Mouse (Mus musculus): Measurements from ENCODE around the gene Zfp644.
A peak's percentile ranks its signal among the peaks of the same experiment; 100 is the strongest.
"Not testable (repeated sequence)": the region's sequence is repeated elsewhere in the genome, so short reads cannot be mapped to it uniquely, and the experiment has no call there.

Zfp644 gene

DNA sequence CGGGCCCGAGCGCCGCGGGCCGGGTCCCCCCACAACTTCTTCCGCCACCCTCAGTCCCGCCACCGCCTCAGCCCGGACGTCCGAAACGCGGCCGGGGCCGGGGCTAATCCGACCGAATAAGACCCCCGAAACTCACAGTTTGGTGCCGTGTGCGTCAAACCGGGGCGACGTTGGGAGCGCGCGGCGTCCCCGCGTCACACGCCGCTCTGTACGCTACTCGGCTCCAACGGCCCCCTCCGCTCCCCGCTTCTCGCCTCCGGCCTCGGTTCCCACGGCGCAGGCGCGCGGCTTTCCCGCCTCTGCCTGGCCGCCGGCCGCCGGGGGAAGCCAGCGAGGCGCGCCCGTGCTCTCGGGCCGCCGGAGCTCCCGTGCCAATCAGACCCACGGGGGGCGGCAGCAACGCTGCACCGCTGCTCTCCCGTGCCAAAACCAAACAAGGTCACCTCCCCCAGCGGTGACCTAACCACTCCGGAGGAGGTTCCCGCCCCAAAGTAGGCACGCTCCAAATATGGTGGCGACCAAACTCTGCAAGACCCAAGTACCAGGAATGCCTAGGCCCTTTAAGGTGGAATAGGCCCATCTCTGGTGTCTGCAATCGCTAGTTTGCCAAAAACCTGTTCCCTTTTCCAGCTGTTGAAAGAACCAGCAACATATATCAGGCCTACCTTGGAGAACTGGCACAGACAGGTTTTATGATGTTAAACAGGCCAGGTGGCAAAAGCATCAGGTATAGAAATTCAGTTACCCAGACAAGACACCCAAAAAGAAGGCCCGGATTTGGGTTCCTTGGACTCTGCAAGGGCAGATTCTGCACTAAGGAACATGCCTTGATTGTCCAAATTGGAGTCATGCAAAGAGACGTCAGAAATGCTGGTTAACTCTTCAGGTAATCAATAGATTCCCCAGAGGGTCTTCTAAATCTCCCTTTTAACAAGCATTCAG, at the start of gene Zfp644:
TSS of gene Zfp644 (minus strand) at position 892 of the 942 bp plus-strand sequence.
- peak; percentile 82 for DNase-seq (ENCODE audit: low spot score)

DNA sequence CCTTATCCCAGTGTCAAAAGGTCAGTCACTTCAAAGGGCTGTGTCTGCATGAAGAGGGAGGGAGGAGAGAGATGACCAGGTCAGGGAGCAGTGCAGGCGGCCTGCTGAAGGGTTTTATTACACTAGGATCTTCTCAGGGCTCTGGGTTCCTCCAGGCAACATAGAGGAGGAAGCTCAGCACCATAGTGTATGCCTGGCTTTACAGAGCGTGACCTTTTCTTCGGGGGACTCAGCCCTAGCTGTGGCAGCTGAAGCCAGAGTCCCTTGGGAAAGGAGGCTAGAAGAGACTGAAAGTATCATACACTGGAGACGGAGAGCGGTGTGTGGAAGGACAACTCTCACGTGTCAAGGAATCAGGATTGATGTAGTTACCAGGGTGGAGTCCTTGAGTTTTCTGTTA, 42.6 kb upstream of the Zfp644 start:
- DNase-seq (ENCODE audit: low spot score) = no peak

DNA sequence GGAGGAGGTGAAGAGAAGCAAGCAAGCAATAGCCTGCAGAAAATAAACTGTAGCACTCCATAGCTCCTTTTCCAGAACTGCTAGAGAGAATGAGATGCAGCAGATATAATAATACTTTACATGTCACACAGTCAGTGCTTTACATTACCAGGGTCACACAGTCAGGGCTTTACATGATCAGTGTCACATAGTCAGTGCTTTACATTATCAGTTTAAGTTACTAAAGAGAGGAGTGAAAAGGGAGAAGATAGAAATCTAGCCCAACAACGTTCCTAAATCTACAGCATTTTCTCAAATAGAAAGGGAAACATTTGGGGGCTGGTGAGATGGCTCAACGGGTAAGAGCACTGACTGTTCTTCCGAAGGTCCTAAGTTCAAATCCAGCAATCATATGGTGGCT, 26.4 kb upstream of the Zfp644 start:
- DNase-seq (ENCODE audit: low spot score) = no peak

DNA sequence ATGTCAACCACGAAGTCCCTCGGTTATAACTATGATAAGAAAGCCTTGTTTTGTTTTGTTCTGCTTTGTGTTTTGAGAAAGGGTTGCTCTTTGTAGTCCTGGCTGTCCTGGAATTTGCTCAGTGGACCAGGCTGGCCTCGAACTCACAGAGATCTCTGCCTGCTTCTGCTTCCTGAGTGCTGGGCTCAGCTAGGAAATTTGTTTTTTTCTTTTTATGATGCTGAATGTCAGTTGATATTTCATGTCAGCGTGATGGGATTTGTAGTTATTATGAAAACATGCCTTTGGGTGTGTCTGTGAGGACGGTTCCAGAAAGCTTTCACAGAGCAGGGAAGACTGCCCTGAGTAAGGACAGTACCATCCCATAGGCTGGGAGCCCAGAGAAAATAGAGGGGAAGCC, 25.7 kb upstream of the Zfp644 start:
- no peak for DNase-seq (ENCODE audit: low spot score)

DNA sequence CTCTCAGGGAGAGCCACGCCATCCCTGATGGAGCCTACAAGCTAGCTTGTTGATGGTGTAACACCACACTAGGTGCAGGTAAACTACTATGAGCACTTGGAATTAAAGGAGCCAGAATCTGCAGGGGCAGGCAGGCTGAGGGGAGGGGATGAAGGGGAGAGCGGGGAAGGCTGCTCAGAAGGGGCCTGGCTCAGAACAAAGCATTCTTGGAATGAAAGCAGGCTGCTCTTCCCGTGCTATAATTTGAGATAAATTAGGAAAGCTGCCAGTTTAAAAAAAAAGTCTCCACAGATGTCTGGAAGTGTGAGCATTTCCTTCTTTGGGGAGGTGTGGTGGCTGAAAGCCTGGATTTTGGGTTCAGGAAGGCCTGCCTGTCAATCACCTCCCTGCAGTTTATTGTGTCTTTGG, 14.8 kb upstream of the Zfp644 start:
- no peak for DNase-seq (ENCODE audit: low spot score)

DNA sequence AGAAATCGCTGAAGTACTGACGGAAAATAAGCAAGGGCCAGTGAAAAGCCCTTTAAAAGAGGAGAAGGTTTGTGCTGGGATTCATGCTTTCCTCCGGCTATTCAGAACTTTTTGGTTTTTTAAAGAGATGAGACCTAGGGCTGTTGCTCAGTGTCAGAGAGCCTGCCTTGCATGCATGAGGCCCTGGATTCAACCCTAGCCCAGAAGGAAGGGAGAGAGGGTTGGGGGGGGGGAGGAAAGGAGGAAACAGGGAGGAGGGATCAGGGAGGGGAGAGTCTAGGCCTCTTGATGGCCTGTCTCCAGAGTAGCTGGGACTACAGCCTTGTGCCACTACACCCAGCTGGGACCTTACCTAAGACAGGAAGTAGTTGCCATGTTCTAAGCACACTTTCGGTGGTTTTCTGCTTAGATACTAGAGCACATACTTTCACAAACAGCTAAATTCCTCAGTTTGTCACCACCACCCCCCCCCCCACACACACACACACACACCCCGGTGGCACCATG, 14.2 kb upstream of the Zfp644 start:
- no peak for DNase-seq (ENCODE audit: low spot score)

DNA sequence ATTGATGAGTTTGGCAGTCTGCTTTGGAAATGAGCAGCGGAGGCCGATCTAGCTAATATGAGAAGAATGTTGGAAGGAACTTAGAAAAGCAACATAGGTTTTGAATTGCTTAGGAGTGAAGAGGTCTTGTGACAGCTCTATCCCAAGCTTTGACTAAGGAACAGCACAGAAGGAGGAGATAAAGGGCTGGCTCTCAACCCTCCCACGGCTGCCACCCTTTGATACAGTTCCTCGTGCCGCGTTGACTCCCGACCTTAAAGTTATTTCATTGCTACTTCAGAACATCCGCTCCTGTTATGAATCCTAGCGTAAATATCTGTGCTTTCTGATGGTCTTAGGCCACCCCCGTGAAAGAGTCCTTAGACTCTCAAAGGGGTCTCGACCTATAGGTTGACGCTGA, 13.5 kb upstream of the Zfp644 start:
- no peak for DNase-seq (ENCODE audit: low spot score)

DNA sequence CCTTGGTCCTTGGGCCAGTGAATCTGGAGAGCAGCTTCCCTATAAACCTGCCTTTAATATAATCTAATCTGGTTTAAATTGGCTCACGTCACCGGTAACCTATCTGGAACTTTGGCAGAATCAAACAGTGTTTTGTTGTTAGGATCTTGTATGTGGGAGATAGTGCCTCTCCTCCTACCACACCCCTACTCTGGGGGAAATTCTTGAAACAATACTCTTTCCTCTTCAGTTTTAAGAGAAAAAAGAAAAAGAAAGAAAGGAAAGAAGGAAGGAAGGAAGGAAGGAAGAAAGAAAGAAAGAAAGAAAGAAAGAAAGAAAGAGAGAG, 13.0 kb upstream of the Zfp644 start:
- no peak for DNase-seq (ENCODE audit: low spot score)

DNA sequence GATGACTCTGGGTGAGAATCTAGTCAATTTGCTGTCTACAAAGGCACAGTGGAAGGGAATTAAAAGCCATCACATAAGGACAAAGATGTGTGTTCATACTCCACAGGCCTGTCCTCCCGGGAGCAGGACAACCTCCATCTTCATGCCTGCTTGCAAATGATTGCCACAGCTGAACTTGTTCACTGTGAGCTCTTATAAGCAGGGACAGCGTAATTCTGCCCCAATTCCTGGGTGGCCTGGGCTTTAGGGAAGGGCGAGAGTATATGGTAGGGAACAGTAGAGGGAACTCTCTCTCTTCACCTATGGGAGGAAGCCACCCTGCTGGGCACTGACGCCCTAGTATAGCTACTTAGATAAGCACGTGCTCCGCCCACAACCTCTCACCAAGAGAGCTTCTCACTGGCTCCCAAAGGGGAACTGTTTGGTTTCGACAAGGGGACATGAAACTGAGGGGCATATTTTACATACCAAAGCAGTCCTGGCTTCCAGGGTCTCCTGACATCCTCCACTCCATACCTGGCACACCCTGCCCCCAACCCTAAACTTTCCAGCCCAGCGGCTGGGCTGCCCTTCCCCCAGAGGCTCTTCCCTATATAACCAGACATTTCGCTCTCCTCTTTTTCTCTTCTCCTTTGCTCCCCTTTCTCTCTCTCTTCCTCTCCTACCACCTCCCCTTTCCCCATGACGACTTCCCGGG, 12.4 kb upstream of the Zfp644 start:
- peak; percentile 24 for DNase-seq (ENCODE audit: low spot score)

DNA sequence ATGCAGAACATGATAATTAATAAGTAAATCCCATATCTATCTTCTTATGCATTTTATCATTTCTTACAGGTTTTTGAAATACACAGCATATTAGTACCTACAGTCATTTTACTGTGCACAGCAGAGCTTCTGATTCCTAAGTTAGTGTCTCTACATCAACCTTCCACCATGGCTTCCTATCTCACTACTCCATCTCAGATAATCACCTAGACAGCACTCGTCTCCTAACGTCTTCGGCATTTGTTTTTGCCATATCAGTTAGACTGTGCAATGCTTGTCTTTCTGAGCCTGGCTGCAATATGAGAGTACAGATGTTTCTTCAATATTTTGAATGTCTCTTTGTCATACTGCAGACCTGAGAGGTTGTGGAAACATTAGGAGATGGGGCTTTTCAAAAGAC, 9.3 kb upstream of the Zfp644 start:
- DNase-seq (ENCODE audit: low spot score) = no peak

DNA sequence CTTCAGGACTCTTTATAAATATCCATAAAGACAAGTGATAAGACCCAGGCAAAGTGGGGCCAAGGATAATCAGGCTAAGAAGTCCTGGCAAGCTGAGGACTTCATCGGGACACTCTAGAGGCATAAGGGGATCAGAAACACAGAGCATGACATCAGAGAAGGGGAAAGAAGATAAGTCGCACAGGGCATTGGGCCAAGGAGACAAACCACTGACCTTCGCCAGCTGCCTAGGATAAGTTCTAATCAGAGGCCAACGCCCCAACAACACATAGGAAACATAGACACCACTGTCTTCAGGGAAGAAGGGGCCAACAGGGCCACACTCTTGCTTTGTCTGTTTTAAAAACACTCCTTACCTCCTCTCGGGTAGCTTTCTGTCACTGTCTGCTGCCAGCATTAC, 8.1 kb upstream of the Zfp644 start:
- no peak for DNase-seq (ENCODE audit: low spot score)

DNA sequence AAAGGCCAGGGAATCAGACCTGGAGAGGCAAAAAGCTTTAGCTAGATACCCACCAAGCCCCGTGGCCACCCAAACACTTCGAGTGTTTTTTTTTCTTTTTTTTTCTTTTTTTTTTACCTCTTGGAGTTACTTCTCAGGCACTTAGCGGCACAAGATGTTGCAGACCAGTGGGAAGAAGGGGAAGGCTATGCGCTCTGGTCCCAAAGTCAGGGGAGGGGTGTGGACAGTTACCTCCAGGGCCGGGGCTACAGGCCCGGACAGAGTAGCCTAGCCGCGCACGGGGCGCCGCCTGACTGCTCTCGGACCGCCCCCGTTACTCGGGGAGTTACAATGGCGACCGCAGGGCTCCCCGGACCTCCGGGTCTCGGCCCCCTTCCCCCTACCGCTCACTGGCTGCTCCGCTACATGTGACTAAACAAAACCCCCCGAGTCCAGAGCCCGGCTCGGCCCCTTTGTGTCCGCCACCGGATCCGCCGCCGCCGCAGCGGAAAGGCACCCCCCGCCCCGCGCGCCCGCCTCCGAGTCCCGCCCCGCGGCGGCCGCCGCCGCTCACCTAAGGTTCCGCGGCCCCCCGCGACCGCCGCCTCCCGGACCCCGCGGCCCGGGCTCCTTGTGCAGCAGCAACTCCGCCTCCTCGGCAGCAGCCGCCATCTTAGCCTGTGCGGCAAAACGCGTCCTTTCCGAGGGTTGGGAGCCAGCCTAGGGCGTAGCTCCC, 1.2 kb downstream of the Zfp644 start:
- DNase-seq (ENCODE audit: low spot score) = peak; percentile 86

DNA sequence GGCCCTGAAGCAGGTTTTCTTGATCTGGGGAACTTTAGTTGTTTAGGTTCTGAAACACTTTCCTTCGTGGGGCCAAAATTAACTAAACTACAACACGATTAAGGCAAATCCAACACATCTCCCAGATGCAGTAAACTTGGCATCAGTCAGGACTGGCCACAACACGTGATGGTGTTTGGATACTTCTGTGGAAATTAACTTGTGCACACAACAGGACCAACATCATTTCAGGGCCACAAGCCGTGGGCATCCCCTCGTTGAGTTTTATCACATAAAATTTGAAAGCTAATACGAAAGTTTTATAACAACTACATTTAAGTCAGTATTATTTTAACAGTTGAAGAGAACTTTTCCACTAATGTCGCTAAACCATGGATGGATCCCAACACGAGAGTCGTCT, 1.9 kb downstream of the Zfp644 start:
- DNase-seq (ENCODE audit: low spot score) = no peak

DNA sequence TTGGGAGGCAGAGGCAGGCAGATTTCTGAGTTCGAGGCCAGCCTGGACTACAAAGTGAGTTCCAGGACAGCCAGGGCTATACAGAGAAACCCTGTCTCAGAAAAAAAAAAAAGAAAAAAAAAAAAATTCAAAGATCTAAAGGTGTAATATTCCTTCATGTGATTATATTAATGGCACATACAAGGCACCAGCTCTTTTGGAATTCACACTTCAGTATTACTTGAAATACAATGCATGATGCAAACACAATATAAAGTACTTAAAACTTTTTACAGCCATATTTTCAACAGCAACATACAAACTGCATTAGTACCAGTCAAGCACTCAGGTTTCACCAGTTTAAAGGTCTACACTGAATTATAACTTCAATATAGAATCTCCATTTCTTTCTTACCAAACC, 2.4 kb downstream of the Zfp644 start:
- DNase-seq (ENCODE audit: low spot score) = no peak

DNA sequence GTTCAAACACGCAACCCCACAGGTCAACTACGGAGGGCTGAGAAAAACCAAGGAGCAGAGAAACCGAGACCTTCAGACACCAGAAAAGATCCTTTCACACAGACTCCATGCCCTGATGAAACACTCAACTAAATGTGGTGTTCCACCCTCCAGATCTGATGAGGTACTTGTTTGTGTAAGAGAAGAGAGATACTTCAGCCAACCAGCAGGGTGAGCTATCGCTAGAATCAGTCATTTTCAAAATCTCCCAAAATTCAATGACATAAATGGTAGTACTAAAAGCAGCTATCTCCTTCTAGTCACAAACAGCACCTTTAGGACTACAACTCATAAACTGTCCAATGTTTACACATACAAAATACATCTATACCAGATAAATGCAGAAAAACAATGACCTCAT, 4.1 kb downstream of the Zfp644 start:
- no peak for DNase-seq (ENCODE audit: low spot score)

DNA sequence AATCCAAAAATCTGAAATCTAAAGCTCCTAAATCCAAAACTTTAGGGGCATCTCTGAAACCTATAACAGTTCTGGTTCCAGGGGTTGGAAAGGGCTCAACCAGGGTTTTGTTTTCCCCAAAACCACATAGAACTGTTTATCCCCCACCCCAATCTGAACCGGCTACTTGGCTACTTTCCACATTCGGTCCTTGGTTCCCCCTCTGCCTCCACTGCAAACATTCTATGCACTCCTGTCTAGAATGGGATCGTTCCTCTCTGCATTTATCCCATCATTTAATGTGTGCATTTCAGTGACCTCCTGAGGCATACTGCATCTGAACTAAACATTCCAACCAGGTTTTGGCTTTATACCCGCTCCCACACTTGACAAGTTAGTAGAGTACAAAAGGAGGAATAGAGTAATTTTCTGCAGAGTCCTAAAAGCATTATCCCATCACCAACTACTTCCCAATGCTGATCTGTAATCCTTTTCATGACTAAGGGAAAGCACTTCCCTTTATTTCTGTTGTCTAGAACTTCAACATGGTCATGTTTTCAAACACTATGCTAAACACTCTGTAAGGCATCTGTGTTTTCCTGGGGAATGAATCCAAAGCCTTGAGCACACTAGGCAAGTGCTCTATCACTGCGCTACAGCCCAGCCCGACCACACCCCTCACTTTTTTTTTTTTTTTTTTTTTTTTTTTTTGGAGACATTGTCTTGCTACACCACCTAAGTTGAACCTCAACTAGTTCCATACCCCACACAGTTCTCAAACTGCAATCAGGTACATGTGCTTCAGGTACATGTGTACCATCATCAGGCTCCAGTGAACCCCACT, 16.2 kb downstream of the Zfp644 start:
- DNase-seq (ENCODE audit: low spot score) = no peak

DNA sequence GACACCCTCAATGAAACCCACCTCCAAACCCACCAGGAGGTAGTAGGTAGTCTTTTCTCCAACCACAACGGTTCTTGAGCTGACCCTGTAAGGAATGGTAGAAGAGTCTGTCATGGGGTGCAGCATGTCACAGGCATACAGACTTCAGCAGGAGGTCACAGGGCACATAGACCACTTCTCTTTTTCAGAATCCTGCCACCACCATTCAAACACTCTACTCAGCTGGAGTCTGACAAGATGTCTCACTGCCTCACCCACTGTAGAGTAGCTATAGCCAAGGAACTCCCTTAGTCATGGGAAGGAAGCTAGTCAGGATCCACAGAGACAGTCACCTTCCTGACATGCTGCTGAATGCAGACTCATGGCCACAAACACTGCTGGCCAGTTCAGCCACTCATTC, 17.4 kb downstream of the Zfp644 start:
- DNase-seq (ENCODE audit: low spot score) = no peak

DNA sequence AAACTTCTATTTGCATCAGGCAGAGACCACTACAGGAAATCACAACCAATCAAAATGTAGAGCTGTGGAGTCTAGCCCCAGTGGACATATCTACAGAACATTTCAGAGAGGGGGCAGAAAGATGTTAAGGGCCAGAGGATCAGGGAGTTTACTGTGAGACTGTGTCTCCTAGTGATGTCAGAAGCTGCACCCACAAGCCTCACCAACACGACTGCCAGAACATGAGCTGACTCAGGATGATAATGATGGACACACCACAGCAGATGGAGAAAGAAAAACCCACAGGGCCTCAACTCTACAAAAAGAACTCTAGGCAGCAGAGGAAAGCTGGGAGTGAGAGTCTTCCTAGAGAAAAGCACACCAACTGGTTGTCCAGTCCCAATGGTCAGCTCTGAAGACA, 18.3 kb downstream of the Zfp644 start:
- DNase-seq (ENCODE audit: low spot score) = not testable (repeated sequence)

DNA sequence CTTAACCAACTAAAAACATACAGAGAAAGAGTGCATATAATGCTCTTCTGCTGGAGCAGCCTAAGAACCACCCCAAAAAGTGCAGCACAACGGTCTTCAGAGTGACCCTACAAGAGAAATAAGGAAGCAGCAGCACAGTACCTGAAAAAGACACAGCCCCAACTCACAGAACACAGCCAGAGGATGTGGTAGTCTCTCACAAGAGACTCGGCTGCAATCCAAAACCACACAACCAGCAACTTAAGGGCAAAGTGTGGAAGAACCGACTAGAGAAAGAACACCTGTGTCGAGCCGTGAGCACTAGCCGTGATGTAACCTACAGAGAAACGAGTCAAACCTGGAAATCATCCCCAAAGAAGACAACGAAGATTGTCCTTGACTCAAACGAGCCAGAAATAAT, 20.3 kb downstream of the Zfp644 start:
- DNase-seq (ENCODE audit: low spot score) = no peak

DNA sequence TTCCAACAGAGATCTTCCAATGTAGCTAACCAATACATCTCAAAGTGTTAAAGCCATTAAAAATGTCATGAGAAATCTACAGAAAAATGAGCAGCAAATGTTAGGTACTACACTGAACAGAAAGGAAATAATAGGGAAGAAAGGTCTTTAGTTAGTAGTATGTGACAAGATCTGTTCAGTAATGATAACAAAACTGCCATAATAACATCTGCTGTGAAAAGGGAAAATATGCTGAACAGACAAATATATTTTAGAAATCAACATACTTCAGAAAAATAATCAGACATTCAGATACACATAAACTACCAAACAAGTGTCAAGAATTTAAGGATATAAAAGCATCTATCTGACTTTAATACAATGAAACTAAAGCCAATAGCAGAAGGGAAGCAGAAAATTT, 24.5 kb downstream of the Zfp644 start:
- no peak for DNase-seq (ENCODE audit: low spot score)

DNA sequence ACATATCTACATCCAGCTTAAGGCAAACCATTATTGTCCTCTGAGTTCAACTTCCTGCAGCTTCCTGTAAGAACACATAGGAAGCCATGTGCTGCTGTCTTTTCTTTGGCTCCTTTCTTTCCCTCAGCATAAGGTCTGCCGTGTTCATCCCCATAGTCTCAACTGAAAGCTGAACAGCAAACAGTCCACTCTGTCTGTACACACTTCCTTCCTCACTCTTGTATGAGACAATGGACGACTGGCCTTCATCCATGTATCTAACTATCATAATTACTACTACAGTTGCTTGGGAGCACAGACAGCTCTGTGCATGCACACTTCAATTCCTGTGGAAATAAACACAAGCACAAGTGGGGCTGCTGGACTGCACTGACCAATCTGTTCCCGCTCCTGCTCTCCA, 25.2 kb downstream of the Zfp644 start:
- DNase-seq (ENCODE audit: low spot score) = no peak

DNA sequence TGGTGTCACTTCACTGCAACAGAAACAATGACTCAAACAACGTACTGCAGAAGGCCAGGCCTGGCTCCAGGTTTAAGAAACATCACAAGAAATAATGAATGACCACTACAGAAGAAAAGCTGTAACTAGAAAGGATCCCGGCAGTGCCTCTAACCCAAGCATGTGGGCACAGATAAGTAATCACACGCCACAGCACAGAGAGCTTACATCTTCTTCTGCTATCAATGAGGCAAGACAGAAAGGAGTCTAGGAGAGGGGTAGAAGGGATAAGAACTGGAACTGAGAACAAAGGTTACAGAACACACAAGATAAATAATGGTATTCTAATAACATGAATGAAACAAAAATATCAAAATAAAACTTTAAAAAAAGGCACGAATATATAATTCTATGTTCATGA, 32.2 kb downstream of the Zfp644 start:
- DNase-seq (ENCODE audit: low spot score) = no peak

Measured in yolk sac, embryonic 10.5 days (tissue).